Mouse (Mus musculus): ENCODE measurements around the gene Slc39a5. TPM values are rescaled to one million over a fixed set of nuclear protein-coding genes. Genes with fewer than 3 reads are reported as not detected.

Gene Slc39a5
- polyA plus RNA-seq, 1 experiment from 2014 or later = not detected

DNA sequence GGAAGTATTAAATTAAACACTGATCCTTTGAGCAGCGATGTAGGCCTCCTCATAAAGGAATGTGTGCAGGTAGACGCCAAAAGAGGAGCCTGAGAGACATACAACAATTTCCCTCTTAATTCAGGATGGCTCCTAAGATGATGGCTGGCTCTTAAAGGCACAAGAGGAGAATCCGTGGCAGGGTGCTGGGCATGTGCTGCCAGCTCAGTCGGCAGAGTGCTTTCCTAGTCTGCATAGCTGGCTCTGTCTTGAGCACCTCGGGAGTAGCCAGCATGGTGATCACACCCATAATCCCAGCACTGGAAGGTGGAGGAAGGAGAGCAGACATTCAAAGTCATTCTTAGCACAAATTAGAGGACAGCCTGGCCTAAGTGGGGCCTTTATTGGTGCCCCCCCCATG, 34.8 kb upstream of the Slc39a5 start:
- no peak for ATAC-seq (replicated peaks; ENCODE audit: low FRiP score)
- 89% methylated on average over 5 of the region's 5 CpGs for WGBS
- no peak for DNase-seq (ENCODE audit: low spot score)
- Histone ChIP-seq H3K36me3 (ENCODE audit: control insufficient read depth, insufficient read depth, low read length) (peaks cover 12% of the 10 kb centered on the region), H3K4me1 (replicated peaks; ENCODE audit: control insufficient read depth, insufficient read depth, low read length) (no peaks in the 10 kb centered on the region), H3K4me2 (ENCODE audit: low read depth, low read length, severe bottlenecking) (no peak overlapping the region), H3K27ac (ENCODE audit: low read depth, low read length) (no peak overlapping the region), H3K9ac (ENCODE audit: low read length) (no peak overlapping the region), H3K4me3 (ENCODE audit: low read depth, low read length) (no peak overlapping the region), H3K9me3 (ENCODE audit: control insufficient read depth, low read length) (no peaks in the 10 kb centered on the region), H3K27me3 (ENCODE audit: control insufficient read depth, insufficient read depth, low read length) (no peaks in the 10 kb centered on the region)

- Histone ChIP-seq H3K4me3 (ENCODE audit: low read depth, low read length) (no peak overlapping the region), H3K36me3 (ENCODE audit: control insufficient read depth, insufficient read depth, low read length) (peaks cover 12% of the 10 kb centered on the region), H3K9ac (ENCODE audit: low read length) (no peak overlapping the region), H3K27me3 (ENCODE audit: control insufficient read depth, insufficient read depth, low read length) (no peaks in the 10 kb centered on the region), H3K4me1 (replicated peaks; ENCODE audit: control insufficient read depth, insufficient read depth, low read length) (no peaks in the 10 kb centered on the region), H3K9me3 (ENCODE audit: control insufficient read depth, low read length) (no peaks in the 10 kb centered on the region), H3K4me2 (ENCODE audit: low read depth, low read length, severe bottlenecking) (no peak overlapping the region), H3K27ac (ENCODE audit: low read depth, low read length) (no peak overlapping the region)
- no peak for DNase-seq (ENCODE audit: low spot score)
- ATAC-seq (replicated peaks; ENCODE audit: low FRiP score) = no peak
- WGBS = 82% methylated on average over 17 of the region's 17 CpGs
These were observed 34.3 kb upstream of the Slc39a5 start for GRCm38 (mm10) chr10:128435186-128435823.

DNA sequence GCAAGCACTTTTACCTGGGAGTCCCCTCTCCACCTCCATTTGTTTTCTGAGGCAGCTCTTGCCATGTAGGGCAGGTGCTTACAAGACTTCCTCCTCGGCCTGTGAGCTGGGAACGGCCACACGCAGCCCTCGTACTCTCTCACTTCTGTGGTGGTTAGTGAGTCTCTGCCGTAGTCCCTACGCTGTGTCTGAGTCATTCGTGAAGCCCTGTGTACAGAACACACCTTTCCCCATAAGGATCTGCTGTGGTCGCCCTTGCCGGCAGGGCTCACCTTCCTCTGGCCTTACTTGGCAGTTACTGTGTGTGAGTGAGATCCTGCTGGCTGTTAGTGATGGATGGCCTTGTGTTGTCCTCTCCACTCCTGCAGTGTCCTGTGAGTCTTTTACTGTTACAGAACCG, 33.7 kb upstream of the Slc39a5 start:
- 93% methylated on average over 10 of the region's 10 CpGs for WGBS
- no peak overlapping the region for H3K27ac ChIP-seq (ENCODE audit: low read depth, low read length)
- ATAC-seq (replicated peaks; ENCODE audit: low FRiP score) (no peak), DNase-seq (ENCODE audit: low spot score) (no peak)
- H3K4me1 ChIP-seq (replicated peaks; ENCODE audit: control insufficient read depth, insufficient read depth, low read length) = no peaks in the 10 kb centered on the region
- no peak overlapping the region for H3K9ac ChIP-seq (ENCODE audit: low read length)
- no peak overlapping the region for H3K4me3 ChIP-seq (ENCODE audit: low read depth, low read length)
- no peak overlapping the region for H3K4me2 ChIP-seq (ENCODE audit: low read depth, low read length, severe bottlenecking)
- peaks cover 12% of the 10 kb centered on the region for H3K36me3 ChIP-seq (ENCODE audit: control insufficient read depth, insufficient read depth, low read length)
- H3K9me3 ChIP-seq (ENCODE audit: control insufficient read depth, low read length) = no peaks in the 10 kb centered on the region
- no peaks in the 10 kb centered on the region for H3K27me3 ChIP-seq (ENCODE audit: control insufficient read depth, insufficient read depth, low read length)

- H3K9me3 ChIP-seq (ENCODE audit: control insufficient read depth, low read length) = no peaks in the 10 kb centered on the region
- peaks cover 12% of the 10 kb centered on the region for H3K36me3 ChIP-seq (ENCODE audit: control insufficient read depth, insufficient read depth, low read length)
- H3K4me3 ChIP-seq (ENCODE audit: low read depth, low read length) = no peak overlapping the region
- H3K27ac ChIP-seq (ENCODE audit: low read depth, low read length) = no peak overlapping the region
- no peak for DNase-seq (ENCODE audit: low spot score)
- WGBS = 92% methylated on average over 2 of the region's 2 CpGs
- no peak overlapping the region for H3K9ac ChIP-seq (ENCODE audit: low read length)
- no peak overlapping the region for H3K4me2 ChIP-seq (ENCODE audit: low read depth, low read length, severe bottlenecking)
- no peaks in the 10 kb centered on the region for H3K4me1 ChIP-seq (replicated peaks; ENCODE audit: control insufficient read depth, insufficient read depth, low read length)
- no peak for ATAC-seq (replicated peaks; ENCODE audit: low FRiP score)
- no peaks in the 10 kb centered on the region for H3K27me3 ChIP-seq (ENCODE audit: control insufficient read depth, insufficient read depth, low read length)
These were observed 32.4 kb upstream of the Slc39a5 start for GRCm38 (mm10) chr10:128433417-128433816.

DNA sequence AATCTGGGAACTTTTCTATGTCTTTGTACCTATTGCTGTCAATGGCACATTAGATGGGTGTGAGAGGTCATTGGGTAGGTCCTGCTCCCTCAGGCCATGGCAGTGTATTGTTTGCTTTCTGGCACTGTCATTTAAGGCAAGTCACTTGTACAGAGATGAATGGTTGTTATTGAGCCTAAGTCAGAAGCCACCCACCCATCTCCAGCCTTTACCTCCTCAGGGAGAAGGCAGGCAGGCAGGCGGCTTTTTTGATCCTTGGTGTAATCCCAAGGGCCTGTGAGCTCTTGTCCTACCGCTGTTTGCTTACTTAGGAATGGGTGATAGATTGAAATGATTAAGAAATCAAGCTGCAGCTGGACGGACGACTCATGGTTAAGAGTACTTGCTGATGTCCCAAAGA, 28.4 kb upstream of the Slc39a5 start:
- no peak for DNase-seq (ENCODE audit: low spot score)
- 88% methylated on average over 4 of the region's 4 CpGs for WGBS

DNA sequence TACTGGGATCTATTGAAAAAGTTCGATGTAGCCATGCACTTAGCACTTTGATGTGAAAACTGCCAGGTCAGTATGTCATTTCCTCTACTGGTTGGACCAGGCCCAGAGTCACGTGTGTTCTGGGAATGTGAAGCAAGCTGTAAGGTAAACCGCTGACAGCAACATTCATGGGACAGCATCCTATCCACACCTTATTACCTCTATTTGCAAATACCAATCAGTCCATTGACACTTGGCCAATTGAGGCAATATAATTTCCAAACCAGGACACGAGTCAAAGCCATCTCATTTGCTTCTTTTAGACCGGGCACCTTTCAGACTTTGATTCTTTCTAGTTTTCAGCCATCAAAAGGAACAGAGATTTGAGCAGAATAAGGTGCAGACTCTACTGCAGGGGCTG, 28.0 kb upstream of the Slc39a5 start:
- no peaks in the 10 kb centered on the region; the same call in 1 of the 2 replicates for H3K36me3 ChIP-seq (ENCODE audit: control insufficient read depth, insufficient read depth, low read length)
- H3K4me2 ChIP-seq (ENCODE audit: low read depth, low read length, severe bottlenecking) = no peak overlapping the region
- H3K27me3 ChIP-seq (ENCODE audit: control insufficient read depth, insufficient read depth, low read length) = no peaks in the 10 kb centered on the region
- H3K9me3 ChIP-seq (ENCODE audit: control insufficient read depth, low read length) = no peaks in the 10 kb centered on the region
- no peak overlapping the region for H3K4me3 ChIP-seq (ENCODE audit: low read depth, low read length)
- WGBS = 91% methylated on average over 5 of the region's 5 CpGs
- no peak overlapping the region for H3K27ac ChIP-seq (ENCODE audit: low read depth, low read length)
- DNase-seq (ENCODE audit: low spot score) (no peak), ATAC-seq (replicated peaks; ENCODE audit: low FRiP score) (no peak)
- H3K9ac ChIP-seq (ENCODE audit: low read length) = no peak overlapping the region
- H3K4me1 ChIP-seq (replicated peaks; ENCODE audit: control insufficient read depth, insufficient read depth, low read length) = no peaks in the 10 kb centered on the region

More for the DNA sequence above, 28.4 kb upstream of the Slc39a5 start:
- Histone ChIP-seq H3K9me3 (ENCODE audit: control insufficient read depth, low read length) (no peaks in the 10 kb centered on the region), H3K4me1 (replicated peaks; ENCODE audit: control insufficient read depth, insufficient read depth, low read length) (no peaks in the 10 kb centered on the region), H3K36me3 (ENCODE audit: control insufficient read depth, insufficient read depth, low read length) (no peaks in the 10 kb centered on the region; the same call in 1 of the 2 replicates), H3K4me3 (ENCODE audit: low read depth, low read length) (no peak overlapping the region), H3K4me2 (ENCODE audit: low read depth, low read length, severe bottlenecking) (no peak overlapping the region), H3K27ac (ENCODE audit: low read depth, low read length) (no peak overlapping the region), H3K27me3 (ENCODE audit: control insufficient read depth, insufficient read depth, low read length) (no peaks in the 10 kb centered on the region), H3K9ac (ENCODE audit: low read length) (no peak overlapping the region)
- ATAC-seq (replicated peaks; ENCODE audit: low FRiP score) = no peak

- Histone ChIP-seq H3K36me3 (ENCODE audit: control insufficient read depth, insufficient read depth, low read length) (no peaks in the 10 kb centered on the region; the same call in 1 of the 2 replicates), H3K4me3 (ENCODE audit: low read depth, low read length) (no peak overlapping the region), H3K4me1 (replicated peaks; ENCODE audit: control insufficient read depth, insufficient read depth, low read length) (no peaks in the 10 kb centered on the region), H3K9me3 (ENCODE audit: control insufficient read depth, low read length) (no peaks in the 10 kb centered on the region), H3K4me2 (ENCODE audit: low read depth, low read length, severe bottlenecking) (no peak overlapping the region), H3K9ac (ENCODE audit: low read length) (no peak overlapping the region), H3K27ac (ENCODE audit: low read depth, low read length) (no peak overlapping the region), H3K27me3 (ENCODE audit: control insufficient read depth, insufficient read depth, low read length) (no peaks in the 10 kb centered on the region)
- WGBS = 88% methylated on average over 3 of the region's 3 CpGs
- DNase-seq (ENCODE audit: low spot score) (no peak), ATAC-seq (replicated peaks; ENCODE audit: low FRiP score) (no peak)
These were observed 24.2 kb upstream of the Slc39a5 start for GRCm38 (mm10) chr10:128425260-128425659.

DNA sequence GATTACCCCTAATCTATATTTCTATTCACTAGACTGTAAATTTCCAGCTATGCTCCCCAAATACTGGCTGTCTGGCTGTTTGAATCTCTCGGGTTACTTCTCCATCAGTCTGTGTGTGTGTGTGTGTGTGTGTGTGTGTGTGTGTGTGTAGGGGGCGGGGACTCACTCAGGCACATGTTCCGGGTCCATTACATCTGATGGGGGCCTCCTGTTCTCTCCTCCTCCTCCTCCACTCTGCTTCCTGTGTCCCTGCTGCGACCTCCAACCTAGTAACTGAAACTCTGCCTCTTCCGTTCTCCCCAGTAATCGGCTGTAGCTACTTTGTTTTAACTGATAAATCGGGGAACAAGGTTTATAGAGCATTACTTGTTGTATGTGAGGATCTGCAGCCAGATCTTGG, 23.6 kb upstream of the Slc39a5 start:
- Histone ChIP-seq H3K36me3 (ENCODE audit: control insufficient read depth, insufficient read depth, low read length) (no peaks in the 10 kb centered on the region; the same call in 1 of the 2 replicates), H3K27ac (ENCODE audit: low read depth, low read length) (no peak overlapping the region), H3K4me3 (ENCODE audit: low read depth, low read length) (no peak overlapping the region), H3K4me2 (ENCODE audit: low read depth, low read length, severe bottlenecking) (no peak overlapping the region), H3K9me3 (ENCODE audit: control insufficient read depth, low read length) (no peaks in the 10 kb centered on the region), H3K27me3 (ENCODE audit: control insufficient read depth, insufficient read depth, low read length) (no peaks in the 10 kb centered on the region), H3K9ac (ENCODE audit: low read length) (no peak overlapping the region), H3K4me1 (replicated peaks; ENCODE audit: control insufficient read depth, insufficient read depth, low read length) (no peaks in the 10 kb centered on the region)
- ATAC-seq (replicated peaks; ENCODE audit: low FRiP score) (no peak), DNase-seq (ENCODE audit: low spot score) (no peak)
- 72% methylated on average over 7 of the region's 7 CpGs for whole genome bisulfite sequencing

DNA sequence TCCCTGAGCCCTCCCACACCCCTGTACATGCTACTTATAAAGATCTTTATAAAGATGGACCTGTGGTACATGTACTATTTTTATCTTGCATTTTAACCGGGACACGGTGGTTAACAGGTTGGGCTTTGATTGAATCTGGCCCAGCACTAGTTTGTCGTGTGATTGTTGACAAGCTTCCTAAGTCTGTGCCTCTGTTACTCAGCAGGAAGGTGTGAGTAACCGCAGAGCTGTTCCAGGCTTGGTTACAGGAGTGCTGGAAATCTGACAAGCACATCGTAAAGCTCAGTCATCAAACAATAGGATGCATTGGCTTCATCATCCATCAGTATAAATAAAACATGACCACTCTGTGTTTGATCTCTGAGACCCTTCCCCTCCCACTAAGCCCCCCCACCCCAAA, 21.4 kb upstream of the Slc39a5 start:
- Histone ChIP-seq H3K4me2 (ENCODE audit: low read depth, low read length, severe bottlenecking) (no peak overlapping the region), H3K4me3 (ENCODE audit: low read depth, low read length) (no peak overlapping the region), H3K4me1 (replicated peaks; ENCODE audit: control insufficient read depth, insufficient read depth, low read length) (no peaks in the 10 kb centered on the region), H3K27me3 (ENCODE audit: control insufficient read depth, insufficient read depth, low read length) (no peaks in the 10 kb centered on the region), H3K36me3 (ENCODE audit: control insufficient read depth, insufficient read depth, low read length) (no peaks in the 10 kb centered on the region; the same call in 1 of the 2 replicates), H3K9me3 (ENCODE audit: control insufficient read depth, low read length) (no peaks in the 10 kb centered on the region), H3K9ac (ENCODE audit: low read length) (no peak overlapping the region), H3K27ac (ENCODE audit: low read depth, low read length) (no peak overlapping the region)
- no peak for ATAC-seq (replicated peaks; ENCODE audit: low FRiP score)
- no peak for DNase-seq (ENCODE audit: low spot score)
- WGBS = 91% methylated on average over 5 of the region's 5 CpGs
